Mouse (Mus musculus) forebrain, embryonic 14.5 days (tissue): Measurements from ENCODE around the gene Olfr116. TPM values are rescaled to one million over a fixed set of nuclear protein-coding genes. Genes with fewer than 3 reads are reported as not detected.

Source experiments
- ATAC-seq: fragments of 200-750 bp; cut with Nextera tagmentation; 2 replicates; pipeline ENCODE4 v1.8.0; 2017; ENCODE audit warnings: mild to moderate bottlenecking, moderate library complexity
- DNase-seq: peaks from one replicate; pipeline ENCODE4 v3.0.0-alpha.2; 2015; ENCODE audit warnings: low spot score
- H3K27ac ChIP-seq: fragments of 300-500 bp; sonication (generic); 2 replicates; pipeline ENCODE4 v1.5.1; 2014; ENCODE audit warnings: low read depth, mild to moderate bottlenecking, control low read depth, low read length, moderate library complexity
- H3K27me3 ChIP-seq: fragments of 300-500 bp; sonication (generic); replicated peaks from 2 replicates; pipeline ENCODE4 v1.6.1; 2014; ENCODE audit warnings: low read length, control low read depth, mixed read lengths; ENCODE audit not compliant: control insufficient read depth, insufficient read depth
- H3K36me3 ChIP-seq: fragments of 300-500 bp; sonication (generic); 2 replicates; pipeline ENCODE4 v1.6.1; 2014; ENCODE audit warnings: low read length, control low read depth; ENCODE audit not compliant: control insufficient read depth, insufficient read depth
- H3K4me1 ChIP-seq: fragments of 300-500 bp; sonication (generic); 2 replicates; pipeline ENCODE4 v1.6.1; 2014; ENCODE audit warnings: antibody characterized with exemption, low read length, control low read depth; ENCODE audit not compliant: control insufficient read depth, insufficient read depth
- H3K4me2 ChIP-seq: fragments of 300-500 bp; sonication (generic); 2 replicates; pipeline ENCODE4 v1.6.1; 2014; ENCODE audit warnings: mild to moderate bottlenecking, control low read depth, low read length
- H3K4me3 ChIP-seq: fragments of 300-500 bp; sonication (generic); 2 replicates; pipeline ENCODE4 v1.5.1; 2014; ENCODE audit warnings: low read depth, low read length, control low read depth
- H3K9ac ChIP-seq: fragments of 300-500 bp; sonication (generic); 2 replicates; pipeline ENCODE4 v1.6.1; 2014; ENCODE audit warnings: mild to moderate bottlenecking, low read length, control low read depth, moderate library complexity
- H3K9me3 ChIP-seq: fragments of 300-500 bp; sonication (generic); replicated peaks from 2 replicates; pipeline ENCODE4 v1.6.1; 2016; ENCODE audit warnings: low read length, control low read depth, mixed read lengths; ENCODE audit not compliant: control insufficient read depth
- WGBS: fragments of 180-500 bp; shearing (Covaris S2); extraction: QIAGEN DNeasy Blood & Tissue Kit; methylation state at CpG from one replicate; pipeline ENCODE4 v1.1.7; 2014; 5-methylcytosine and 5-hydroxymethylcytosine counted together
- polyA plus RNA-seq: library from polyadenylated mRNA; unstranded; fragments of >200 nt; fragmentation: Nextera tagmentation; extraction: Ambion mirVana; gene quantifications from 2 replicates; pipeline ENCODE4 v1.2.1, GENCODE M21; 2014

The Olfr116 gene
- polyA plus RNA-seq = not detected in 2 replicates

- Histone ChIP-seq H3K4me2 (no peak within 1 kb of the TSS), H3K27ac (no peak within 1 kb of the TSS), H3K9me3 (no peaks in the 10 kb centered on the region), H3K9ac (no peak within 1 kb of the TSS), H3K4me1 (no peaks in the 10 kb centered on the region), H3K27me3 (no peaks in the 10 kb centered on the region), H3K4me3 (no peak within 1 kb of the TSS), H3K36me3 (no peaks in the 10 kb centered on the region)
- ATAC-seq (no peak), DNase-seq (no peak)
- 80% methylated on average over 2 of the region's 2 CpGs for WGBS
Measured at GRCm38 (mm10) chr17:37627009-37627408, at the start of gene Olfr116, which contains the start of gene Olfr115. Olfr116 (minus strand) TSS chr17:37627199. Olfr115 (minus strand) TSS chr17:37627109.

- Histone ChIP-seq H3K4me2 (no peak within 1 kb of the TSS), H3K27me3 (no peaks in the 10 kb centered on the region), H3K9me3 (no peaks in the 10 kb centered on the region), H3K27ac (no peak within 1 kb of the TSS), H3K4me3 (no peak within 1 kb of the TSS), H3K9ac (no peak within 1 kb of the TSS), H3K4me1 (no peaks in the 10 kb centered on the region), H3K36me3 (no peaks in the 10 kb centered on the region)
- no peak for DNase-seq
- 75% methylated on average over 2 of the region's 2 CpGs for WGBS
- no peak for ATAC-seq
Measured at GRCm38 (mm10) chr17:37666688-37667087, 39.7 kb upstream of the Olfr116 start, which contains the start of gene Olfr118. Olfr118 (plus strand) TSS chr17:37666988.

- no peak for ATAC-seq
- no peak within 1 kb of the TSS for H3K4me2 ChIP-seq
- no peaks in the 10 kb centered on the region for H3K27me3 ChIP-seq
- DNase-seq = no peak
- H3K36me3 ChIP-seq = no peaks in the 10 kb centered on the region
- no peaks in the 10 kb centered on the region for H3K9me3 ChIP-seq
- H3K4me1 ChIP-seq = no peaks in the 10 kb centered on the region
- no peak within 1 kb of the TSS for H3K4me3 ChIP-seq
- no peak within 1 kb of the TSS for H3K9ac ChIP-seq
- no peak within 1 kb of the TSS for H3K27ac ChIP-seq
- 66% methylated on average over 1 of the region's 1 CpGs for WGBS
Measured at GRCm38 (mm10) chr17:37663682-37664081, 36.7 kb upstream of the Olfr116 start, which contains the start of gene Olfr117. Olfr117 (minus strand) TSS chr17:37663782.

GRCm38 (mm10) chr17:37592643-37593042 is 34.4 kb downstream of the Olfr116 start, which contains the start of gene Olfr114:
Olfr114 (minus strand) TSS chr17:37592743.
- Histone ChIP-seq H3K9me3 (no peaks in the 10 kb centered on the region), H3K27ac (no peak within 1 kb of the TSS), H3K4me1 (no peaks in the 10 kb centered on the region), H3K36me3 (no peaks in the 10 kb centered on the region), H3K4me2 (no peak within 1 kb of the TSS), H3K4me3 (no peak within 1 kb of the TSS), H3K27me3 (no peaks in the 10 kb centered on the region), H3K9ac (no peak within 1 kb of the TSS)
- no peak for DNase-seq
- no peak for ATAC-seq

- no peaks in the 10 kb centered on the region for H3K36me3 ChIP-seq
- no peak within 1 kb of the TSS for H3K9ac ChIP-seq
- H3K4me2 ChIP-seq = no peak within 1 kb of the TSS
- no peak within 1 kb of the TSS for H3K4me3 ChIP-seq
- no peaks in the 10 kb centered on the region for H3K9me3 ChIP-seq
- ATAC-seq (no peak), DNase-seq (no peak)
- no peaks in the 10 kb centered on the region for H3K4me1 ChIP-seq
- H3K27ac ChIP-seq = no peak within 1 kb of the TSS
- no peaks in the 10 kb centered on the region for H3K27me3 ChIP-seq
Measured at GRCm38 (mm10) chr17:37577563-37577962, 49.4 kb downstream of the Olfr116 start, which contains the start of gene Olfr113. Olfr113 (minus strand) TSS chr17:37577663.

Other genes starting within 250 kb of the Olfr116 start
- not detected in 2 replicates for gene Olfr105-ps, start 248.2 kb downstream of the Olfr116 start, polyA plus RNA-seq
- not detected in 2 replicates for gene Olfr106-ps, start 236.8 kb downstream of the Olfr116 start, polyA plus RNA-seq
- not detected in 2 replicates for gene Olfr107, start 228.0 kb downstream of the Olfr116 start, polyA plus RNA-seq
- not detected in 2 replicates for gene Olfr108, start 181.7 kb downstream of the Olfr116 start, polyA plus RNA-seq
- gene Olfr109, start 168.3 kb downstream of the Olfr116 start, polyA plus RNA-seq = not detected in 2 replicates
- gene H2-M2, start 143.6 kb downstream of the Olfr116 start, polyA plus RNA-seq = not detected in 2 replicates
- not detected in 2 replicates for gene Olfr110, start 134.7 kb downstream of the Olfr116 start, polyA plus RNA-seq
- not detected in 2 replicates for gene Olfr111, start 119.2 kb downstream of the Olfr116 start, polyA plus RNA-seq
- gene Olfr112, start 57.7 kb downstream of the Olfr116 start, polyA plus RNA-seq = not detected in 2 replicates
- gene Olfr113, start 49.5 kb downstream of the Olfr116 start, polyA plus RNA-seq = not detected in 2 replicates
- gene Olfr114, start 34.5 kb downstream of the Olfr116 start, polyA plus RNA-seq = not detected in 2 replicates
- gene Olfr115, start 90 bp downstream of the Olfr116 start, polyA plus RNA-seq = not detected in 2 replicates
- not detected in 2 replicates for gene Olfr117, start 36.6 kb upstream of the Olfr116 start, polyA plus RNA-seq
- gene Olfr118, start 39.8 kb upstream of the Olfr116 start, polyA plus RNA-seq = not detected in 2 replicates
- not detected in 2 replicates for gene Olfr119, start 69.4 kb upstream of the Olfr116 start, polyA plus RNA-seq
- gene Olfr120, start 94.6 kb upstream of the Olfr116 start, polyA plus RNA-seq = not detected in 2 replicates
- not detected in 2 replicates for gene Olfr121, start 121.7 kb upstream of the Olfr116 start, polyA plus RNA-seq
- not detected in 2 replicates for gene Olfr122, start 141.4 kb upstream of the Olfr116 start, polyA plus RNA-seq
- gene Olfr123, start 166.3 kb upstream of the Olfr116 start, polyA plus RNA-seq = not detected in 2 replicates
- gene Olfr124, start 172.7 kb upstream of the Olfr116 start, polyA plus RNA-seq = not detected in 2 replicates
- not detected in 2 replicates for gene Olfr125, start 205.8 kb upstream of the Olfr116 start, polyA plus RNA-seq
- not detected in 2 replicates for gene Olfr126, start 220.3 kb upstream of the Olfr116 start, polyA plus RNA-seq